Mouse (Mus musculus): ENCODE results near the gene D10Wsu102e. TPM values are rescaled to one million over a fixed set of nuclear protein-coding genes. Genes with fewer than 3 reads are reported as not detected.
A peak's percentile ranks its signal among the peaks of the same experiment; 100 is the strongest.

The D10Wsu102e gene
- polyA plus RNA-seq (2014; fragmentation: Nextera tagmentation; extraction: Ambion mirVana): 0.90 and 1.1 TPM in 2 replicates

- Histone ChIP-seq H3K4me3 (replicated peaks; ENCODE audit: low read length) (peak within 1 kb of the TSS; percentile 86), H3K4me2 (replicated peaks) (peak within 1 kb of the TSS; percentile 82), H3K4me1 (replicated peaks; ENCODE audit: control insufficient read depth, insufficient read depth, low read length) (peaks cover 9% of the 10 kb centered on the region), H3K27ac (peak within 1 kb of the TSS; percentile 66), H3K9ac (peak within 1 kb of the TSS; percentile 86), H3K36me3 (replicated peaks; ENCODE audit: control insufficient read depth, insufficient read depth) (peaks cover 27% of the 10 kb centered on the region), H3K9me3 (ENCODE audit: control insufficient read depth, low read length) (no peaks in the 10 kb centered on the region), H3K27me3 (ENCODE audit: control insufficient read depth, insufficient read depth, low read length) (no peaks in the 10 kb centered on the region)
- under 1% methylated on average over 30 of the region's 30 CpGs for WGBS
- peak; percentile 98 for ATAC-seq (ENCODE audit: low FRiP score)
- DNase-seq (ENCODE audit: low spot score): peak; percentile 95
Measured at GRCm38 (mm10) chr10:83359956-83360355, at the start of gene D10Wsu102e. D10Wsu102e (plus strand) TSS chr10:83360221.

GRCm38 (mm10) chr10:83310356-83310755 is 49.7 kb upstream of the D10Wsu102e start:
- Histone ChIP-seq H3K4me1 (replicated peaks; ENCODE audit: control insufficient read depth, insufficient read depth, low read length) (no peaks in the 10 kb centered on the region), H3K36me3 (replicated peaks; ENCODE audit: control insufficient read depth, insufficient read depth) (no peaks in the 10 kb centered on the region), H3K4me2 (replicated peaks) (no peak overlapping the region), H3K4me3 (replicated peaks; ENCODE audit: low read length) (no peak overlapping the region), H3K9me3 (ENCODE audit: control insufficient read depth, low read length) (no peaks in the 10 kb centered on the region), H3K9ac (no peak overlapping the region), H3K27ac (no peak overlapping the region), H3K27me3 (ENCODE audit: control insufficient read depth, insufficient read depth, low read length) (no peaks in the 10 kb centered on the region)
- ATAC-seq (ENCODE audit: low FRiP score): no peak
- WGBS: 90% methylated on average over 7 of the region's 7 CpGs
- no peak for DNase-seq (ENCODE audit: low spot score)

GRCm38 (mm10) chr10:83313033-83313432 is 47.0 kb upstream of the D10Wsu102e start:
- Histone ChIP-seq H3K27me3 (ENCODE audit: control insufficient read depth, insufficient read depth, low read length) (no peaks in the 10 kb centered on the region), H3K4me2 (replicated peaks) (no peak overlapping the region), H3K9ac (no peak overlapping the region), H3K9me3 (ENCODE audit: control insufficient read depth, low read length) (no peaks in the 10 kb centered on the region), H3K36me3 (replicated peaks; ENCODE audit: control insufficient read depth, insufficient read depth) (no peaks in the 10 kb centered on the region), H3K4me1 (replicated peaks; ENCODE audit: control insufficient read depth, insufficient read depth, low read length) (no peaks in the 10 kb centered on the region), H3K4me3 (replicated peaks; ENCODE audit: low read length) (no peak overlapping the region), H3K27ac (no peak overlapping the region)
- ATAC-seq (ENCODE audit: low FRiP score) (no peak), DNase-seq (ENCODE audit: low spot score) (no peak)
- 90% methylated on average over 5 of the region's 5 CpGs for WGBS

- H3K36me3 ChIP-seq (replicated peaks; ENCODE audit: control insufficient read depth, insufficient read depth): no peaks in the 10 kb centered on the region
- H3K4me2 ChIP-seq (replicated peaks): no peak overlapping the region
- H3K27ac ChIP-seq: no peak overlapping the region
- no peak overlapping the region for H3K4me3 ChIP-seq (replicated peaks; ENCODE audit: low read length)
- H3K4me1 ChIP-seq (replicated peaks; ENCODE audit: control insufficient read depth, insufficient read depth, low read length): 0 out of 2 replicates have a peak, but pooled peaks cover 4% of the 10 kb centered on the region
- WGBS: 84% methylated on average over 6 of the region's 6 CpGs
- ATAC-seq (ENCODE audit: low FRiP score) (no peak), DNase-seq (ENCODE audit: low spot score) (no peak)
- no peaks in the 10 kb centered on the region for H3K27me3 ChIP-seq (ENCODE audit: control insufficient read depth, insufficient read depth, low read length)
- no peak overlapping the region for H3K9ac ChIP-seq
- no peaks in the 10 kb centered on the region for H3K9me3 ChIP-seq (ENCODE audit: control insufficient read depth, low read length)
Measured at GRCm38 (mm10) chr10:83320396-83320795, 39.6 kb upstream of the D10Wsu102e start.

GRCm38 (mm10) chr10:83320870-83321269 is 39.2 kb upstream of the D10Wsu102e start:
- WGBS: 92% methylated on average over 7 of the region's 7 CpGs
- H3K9ac ChIP-seq: no peak overlapping the region
- no peaks in the 10 kb centered on the region for H3K36me3 ChIP-seq (replicated peaks; ENCODE audit: control insufficient read depth, insufficient read depth)
- no peaks in the 10 kb centered on the region for H3K9me3 ChIP-seq (ENCODE audit: control insufficient read depth, low read length)
- no peak overlapping the region for H3K4me3 ChIP-seq (replicated peaks; ENCODE audit: low read length)
- no peak overlapping the region for H3K27ac ChIP-seq
- no peak overlapping the region for H3K4me2 ChIP-seq (replicated peaks)
- no peaks in the 10 kb centered on the region for H3K27me3 ChIP-seq (ENCODE audit: control insufficient read depth, insufficient read depth, low read length)
- H3K4me1 ChIP-seq (replicated peaks; ENCODE audit: control insufficient read depth, insufficient read depth, low read length): 0 out of 2 replicates have a peak, but pooled peaks cover 4% of the 10 kb centered on the region
- DNase-seq (ENCODE audit: low spot score) (no peak), ATAC-seq (ENCODE audit: low FRiP score) (no peak)

GRCm38 (mm10) chr10:83321528-83321927 is 38.5 kb upstream of the D10Wsu102e start:
- H3K9me3 ChIP-seq (ENCODE audit: control insufficient read depth, low read length): no peaks in the 10 kb centered on the region
- no peak overlapping the region for H3K9ac ChIP-seq
- WGBS: 57% methylated on average over 6 of the region's 6 CpGs
- H3K4me1 ChIP-seq (replicated peaks; ENCODE audit: control insufficient read depth, insufficient read depth, low read length): 0 out of 2 replicates have a peak, but pooled peaks cover 4% of the 10 kb centered on the region
- no peak overlapping the region for H3K4me3 ChIP-seq (replicated peaks; ENCODE audit: low read length)
- H3K4me2 ChIP-seq (replicated peaks): no peak overlapping the region
- no peak overlapping the region for H3K27ac ChIP-seq
- H3K27me3 ChIP-seq (ENCODE audit: control insufficient read depth, insufficient read depth, low read length): no peaks in the 10 kb centered on the region
- DNase-seq (ENCODE audit: low spot score): no peak
- H3K36me3 ChIP-seq (replicated peaks; ENCODE audit: control insufficient read depth, insufficient read depth): no peaks in the 10 kb centered on the region
- no peak for ATAC-seq (ENCODE audit: low FRiP score)

- no peaks in the 10 kb centered on the region for H3K9me3 ChIP-seq (ENCODE audit: control insufficient read depth, low read length)
- WGBS: 52% methylated on average over 7 of the region's 7 CpGs
- no peak overlapping the region for H3K27ac ChIP-seq
- H3K9ac ChIP-seq: no peak overlapping the region
- H3K4me3 ChIP-seq (replicated peaks; ENCODE audit: low read length): no peak overlapping the region
- DNase-seq (ENCODE audit: low spot score) (no peak), ATAC-seq (ENCODE audit: low FRiP score) (no peak)
- H3K27me3 ChIP-seq (ENCODE audit: control insufficient read depth, insufficient read depth, low read length): no peaks in the 10 kb centered on the region
- no peak overlapping the region for H3K4me2 ChIP-seq (replicated peaks)
- H3K36me3 ChIP-seq (replicated peaks; ENCODE audit: control insufficient read depth, insufficient read depth): no peaks in the 10 kb centered on the region
- 0 out of 2 replicates have a peak, but pooled peaks cover 4% of the 10 kb centered on the region for H3K4me1 ChIP-seq (replicated peaks; ENCODE audit: control insufficient read depth, insufficient read depth, low read length)
Measured at GRCm38 (mm10) chr10:83322551-83323100, 37.4 kb upstream of the D10Wsu102e start.

GRCm38 (mm10) chr10:83324871-83325270 is 35.1 kb upstream of the D10Wsu102e start:
- H3K4me1 ChIP-seq (replicated peaks; ENCODE audit: control insufficient read depth, insufficient read depth, low read length): 0 out of 2 replicates have a peak, but pooled peaks cover 4% of the 10 kb centered on the region
- DNase-seq (ENCODE audit: low spot score) (no peak), ATAC-seq (ENCODE audit: low FRiP score) (no peak)
- no peak overlapping the region for H3K4me2 ChIP-seq (replicated peaks)
- H3K27ac ChIP-seq: no peak overlapping the region
- 89% methylated on average over 3 of the region's 3 CpGs for WGBS
- H3K4me3 ChIP-seq (replicated peaks; ENCODE audit: low read length): no peak overlapping the region
- no peaks in the 10 kb centered on the region for H3K36me3 ChIP-seq (replicated peaks; ENCODE audit: control insufficient read depth, insufficient read depth)
- H3K9ac ChIP-seq: no peak overlapping the region
- no peaks in the 10 kb centered on the region for H3K9me3 ChIP-seq (ENCODE audit: control insufficient read depth, low read length)
- H3K27me3 ChIP-seq (ENCODE audit: control insufficient read depth, insufficient read depth, low read length): no peaks in the 10 kb centered on the region

GRCm38 (mm10) chr10:83325903-83326302 is 34.1 kb upstream of the D10Wsu102e start:
- DNase-seq (ENCODE audit: low spot score) (no peak), ATAC-seq (ENCODE audit: low FRiP score) (no peak)
- no peak overlapping the region for H3K4me2 ChIP-seq (replicated peaks)
- no peak overlapping the region for H3K27ac ChIP-seq
- H3K36me3 ChIP-seq (replicated peaks; ENCODE audit: control insufficient read depth, insufficient read depth): no peaks in the 10 kb centered on the region
- H3K4me1 ChIP-seq (replicated peaks; ENCODE audit: control insufficient read depth, insufficient read depth, low read length): 0 out of 2 replicates have a peak, but pooled peaks cover 3% of the 10 kb centered on the region
- H3K27me3 ChIP-seq (ENCODE audit: control insufficient read depth, insufficient read depth, low read length): no peaks in the 10 kb centered on the region
- H3K4me3 ChIP-seq (replicated peaks; ENCODE audit: low read length): no peak overlapping the region
- no peak overlapping the region for H3K9ac ChIP-seq
- no peaks in the 10 kb centered on the region for H3K9me3 ChIP-seq (ENCODE audit: control insufficient read depth, low read length)
- 94% methylated on average over 1 of the region's 1 CpGs for WGBS

All from hindbrain, embryonic 14.5 days (tissue).